Mouse (Mus musculus) naive thymus-derived CD4-positive, alpha-beta T cell, adult 2 months (primary cell): Measurements from ENCODE around the gene Ska3.
A peak's percentile ranks its signal among the peaks of the same experiment; 100 is the strongest.

ENCODE experiments used
- DNase-seq: peaks from one replicate; pipeline ENCODE4 v3.0.0-alpha.2; 2011; ENCODE audit warnings: low read depth

The Ska3 gene

GRCm38 (mm10) chr14:57797551-57797950, 28.4 kb downstream of the Ska3 start:
- no peak for DNase-seq

GRCm38 (mm10) chr14:57791171-57791570, 34.8 kb downstream of the Ska3 start:
- no peak for DNase-seq

- DNase-seq, result no peak
Measured at GRCm38 (mm10) chr14:57789759-57790158, 36.2 kb downstream of the Ska3 start.

- DNase-seq, result no peak
Measured at GRCm38 (mm10) chr14:57789311-57789710, 36.7 kb downstream of the Ska3 start.

- no peak for DNase-seq
Measured at GRCm38 (mm10) chr14:57787406-57787805, 38.6 kb downstream of the Ska3 start.

GRCm38 (mm10) chr14:57772157-57772815, 53.7 kb downstream of the Ska3 start:
- DNase-seq, result peak; percentile 65

GRCm38 (mm10) chr14:57769102-57769501, 56.9 kb downstream of the Ska3 start:
- DNase-seq, result peak; percentile 81

- DNase-seq, result no peak
Measured at GRCm38 (mm10) chr14:57760447-57761412, 65.3 kb downstream of the Ska3 start.

- no peak for DNase-seq
Measured at GRCm38 (mm10) chr14:57758237-57758636, 67.7 kb downstream of the Ska3 start, which contains the start of gene Lats2. TSS of gene Lats2 (minus strand) at chr14:57758388.
